Mouse (Mus musculus): Measurements from ENCODE around the gene Wipi2. TPM values are rescaled to one million over a fixed set of nuclear protein-coding genes. Genes with fewer than 3 reads are reported as not detected.
A peak's percentile ranks its signal among the peaks of the same experiment; 100 is the strongest.

The Wipi2 gene
- 72.2 and 74.3 TPM in 2 replicates for polyA plus RNA-seq (2012; rRNA removed)

DNA sequence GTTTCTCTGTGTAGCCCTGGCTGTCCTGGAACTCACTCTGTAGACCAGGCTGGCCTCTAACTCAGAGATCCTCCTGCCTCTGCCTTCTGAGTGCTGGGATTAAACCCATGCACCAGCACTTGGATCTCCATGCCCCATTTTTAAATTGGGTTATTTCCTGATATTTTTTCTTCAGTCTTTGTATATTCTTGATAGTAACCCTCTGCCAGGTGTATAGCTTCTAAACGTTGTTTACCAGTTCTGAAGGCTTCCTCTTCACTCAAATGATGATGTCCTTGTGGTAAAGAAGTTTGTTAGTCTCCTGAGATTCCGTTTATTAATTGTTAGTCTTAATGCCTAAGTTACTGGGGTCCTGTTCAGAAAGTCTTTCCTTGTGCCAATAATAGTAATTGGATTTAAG is at the start of gene Wipi2:
TSS of gene Wipi2 (plus strand) at position 301 of the 400 bp plus-strand sequence.
- Histone ChIP-seq H3K4me3 (ENCODE audit: insufficient read depth, low read length) (no peak within 1 kb of the TSS), H3K27ac (ENCODE audit: insufficient read depth, low read length) (no peak within 1 kb of the TSS), H3K4me1 (ENCODE audit: control insufficient read depth, insufficient read depth, low read length) (peaks cover 4% of the 10 kb centered on the region; the same call in 1 of the 2 replicates)
- TF ChIP-seq POLR2A (IDR thresholded peaks at IDR 0.05; ENCODE audit: extremely low read depth, insufficient read depth, low read length): no peak
- TF ChIP-seq CTCF (IDR thresholded peaks at IDR 0.05; ENCODE audit: extremely low read depth, insufficient read depth, low read length): no peak

DNA sequence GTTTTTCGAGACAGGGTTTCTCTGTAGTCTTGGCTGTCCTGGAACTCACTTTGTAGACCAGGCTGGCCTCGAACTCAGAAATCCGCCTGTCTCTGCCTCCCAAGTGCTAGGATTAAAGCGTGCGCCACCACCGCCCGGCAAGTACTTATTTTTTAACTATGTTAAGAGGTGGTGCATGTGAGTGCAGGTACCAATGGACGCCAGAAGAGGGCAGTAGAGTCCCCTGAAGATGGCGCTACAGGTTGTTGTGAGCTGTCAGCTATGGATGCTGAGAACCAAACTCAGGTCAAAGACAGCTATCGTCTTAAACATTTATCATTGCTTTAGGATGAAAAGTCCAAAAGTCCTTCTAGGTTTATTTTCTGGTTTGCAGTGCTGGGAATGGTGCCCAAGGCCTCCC is 49.3 kb upstream of the Wipi2 start:
- Histone ChIP-seq H3K4me3 (ENCODE audit: insufficient read depth, low read length) (no peak overlapping the region), H3K27ac (ENCODE audit: insufficient read depth, low read length) (no peak overlapping the region), H3K4me1 (ENCODE audit: control insufficient read depth, insufficient read depth, low read length) (no peaks in the 10 kb centered on the region)
- no peak for TF ChIP-seq POLR2A (IDR thresholded peaks at IDR 0.05; ENCODE audit: extremely low read depth, insufficient read depth, low read length)
- TF ChIP-seq CTCF (IDR thresholded peaks at IDR 0.05; ENCODE audit: extremely low read depth, insufficient read depth, low read length): no peak

DNA sequence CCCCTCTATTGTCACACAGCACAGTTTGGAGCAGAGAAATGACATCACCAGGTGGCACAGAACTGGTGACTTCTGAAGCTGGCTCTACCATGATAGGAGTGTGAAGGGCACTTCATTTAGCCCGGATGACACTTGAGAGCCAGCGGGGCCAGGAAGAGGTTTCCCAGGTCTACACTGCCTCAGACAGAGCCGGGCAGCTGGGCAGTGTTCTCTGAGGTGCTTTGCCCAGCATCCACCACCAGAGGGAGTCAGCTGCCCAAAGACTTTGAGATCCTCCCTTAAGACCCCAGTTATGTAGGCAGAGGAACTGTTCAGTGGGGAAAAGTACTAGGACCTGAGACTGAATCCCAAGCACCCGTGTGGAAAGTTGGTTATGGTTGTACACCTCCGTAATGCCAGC is 46.0 kb upstream of the Wipi2 start:
- H3K4me1 ChIP-seq (ENCODE audit: control insufficient read depth, insufficient read depth, low read length): peaks cover 5% of the 10 kb centered on the region
- H3K27ac ChIP-seq (ENCODE audit: insufficient read depth, low read length): no peak overlapping the region
- TF ChIP-seq POLR2A (IDR thresholded peaks at IDR 0.05; ENCODE audit: extremely low read depth, insufficient read depth, low read length): no peak
- peak; percentile 81 for TF ChIP-seq CTCF (IDR thresholded peaks at IDR 0.05; ENCODE audit: extremely low read depth, insufficient read depth, low read length)
- no peak overlapping the region for H3K4me3 ChIP-seq (ENCODE audit: insufficient read depth, low read length)

DNA sequence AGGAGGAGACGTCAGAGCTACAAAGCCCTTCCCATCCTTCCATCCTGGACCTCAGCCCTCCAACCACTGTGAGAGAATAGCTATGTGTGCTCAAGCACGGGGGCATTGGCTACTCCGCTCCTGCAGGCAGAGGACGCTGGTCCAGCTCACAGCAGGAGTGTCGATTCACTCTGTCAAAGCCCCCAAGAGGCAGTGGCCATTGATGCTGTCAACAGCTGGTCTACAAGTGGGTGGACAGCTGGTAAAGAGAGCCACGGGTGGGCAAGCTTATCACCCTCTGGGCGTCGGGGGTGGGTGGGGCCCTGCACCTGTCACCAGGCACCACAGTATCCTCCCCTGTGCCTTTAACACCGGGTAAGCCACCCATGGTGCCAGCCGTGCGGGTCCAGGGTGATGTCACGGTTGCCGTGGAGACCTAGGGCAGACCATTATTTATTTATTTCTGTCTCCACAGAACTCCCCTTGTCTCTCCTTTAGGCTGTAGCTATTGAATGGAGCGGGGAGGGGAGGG is 43.8 kb upstream of the Wipi2 start:
- no peak for TF ChIP-seq CTCF (IDR thresholded peaks at IDR 0.05; ENCODE audit: extremely low read depth, insufficient read depth, low read length)
- no peak for TF ChIP-seq POLR2A (IDR thresholded peaks at IDR 0.05; ENCODE audit: extremely low read depth, insufficient read depth, low read length)
- H3K4me1 ChIP-seq (ENCODE audit: control insufficient read depth, insufficient read depth, low read length): peaks cover 5% of the 10 kb centered on the region
- no peak overlapping the region for H3K4me3 ChIP-seq (ENCODE audit: insufficient read depth, low read length)
- peak overlapping the region; percentile 56; the same call in 1 of the 2 replicates for H3K27ac ChIP-seq (ENCODE audit: insufficient read depth, low read length)

DNA sequence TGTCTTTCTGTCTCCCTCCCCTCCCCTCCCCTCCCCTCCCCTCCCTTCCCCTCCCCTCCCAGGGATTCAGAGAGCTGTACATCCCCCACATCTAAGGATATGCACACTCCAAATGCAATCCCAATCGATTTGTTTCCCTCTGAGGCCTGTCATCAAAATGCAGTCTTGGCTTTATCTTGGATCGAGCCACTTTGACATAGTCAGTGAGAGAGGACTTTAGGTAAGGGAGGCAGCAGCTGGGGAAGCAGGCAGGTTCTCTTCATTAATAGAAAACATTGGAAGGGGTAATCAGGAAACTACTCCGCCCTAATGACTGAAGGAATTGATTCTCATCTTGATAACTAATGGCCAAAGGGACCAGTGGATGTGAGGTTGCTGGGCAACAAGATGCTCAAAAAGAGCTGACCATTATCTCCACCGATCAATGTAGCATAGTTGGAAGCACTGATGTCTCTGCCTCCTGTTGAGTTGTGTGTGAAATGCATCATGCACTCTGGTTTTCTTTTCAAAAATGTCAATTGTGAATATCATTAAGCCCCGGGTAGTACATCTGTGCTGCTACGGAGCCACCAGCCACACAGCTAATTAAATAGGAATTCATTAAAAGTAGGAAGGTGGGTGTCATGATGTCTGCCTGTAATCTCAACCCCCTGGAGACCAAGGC is 36.4 kb upstream of the Wipi2 start:
- TF ChIP-seq POLR2A (IDR thresholded peaks at IDR 0.05; ENCODE audit: extremely low read depth, insufficient read depth, low read length): no peak
- TF ChIP-seq CTCF (IDR thresholded peaks at IDR 0.05; ENCODE audit: extremely low read depth, insufficient read depth, low read length): no peak

DNA sequence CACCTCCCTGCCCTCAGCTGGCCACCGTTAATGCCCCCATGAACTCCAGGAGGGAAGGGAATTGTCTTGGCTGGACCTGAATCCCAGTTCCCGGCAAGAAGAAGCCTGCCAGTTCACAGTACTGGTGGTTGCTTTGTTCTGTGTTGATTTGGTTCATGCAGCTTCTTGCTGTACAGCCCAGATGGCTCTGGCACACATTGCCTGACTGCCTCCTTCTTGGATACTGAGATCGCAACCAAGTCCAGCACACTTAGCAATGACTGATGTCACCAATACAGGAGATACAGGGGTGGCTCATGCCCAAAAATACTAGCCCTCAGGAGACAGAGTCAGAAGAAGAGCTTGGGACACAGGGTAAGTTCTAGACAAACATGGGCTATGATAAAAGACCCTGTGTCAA is 31.8 kb upstream of the Wipi2 start:
- Histone ChIP-seq H3K4me1 (ENCODE audit: control insufficient read depth, insufficient read depth, low read length) (peaks cover 17% of the 10 kb centered on the region), H3K27ac (ENCODE audit: insufficient read depth, low read length) (peak overlapping the region; percentile 80), H3K4me3 (ENCODE audit: insufficient read depth, low read length) (no peak overlapping the region)
- no peak for TF ChIP-seq CTCF (IDR thresholded peaks at IDR 0.05; ENCODE audit: extremely low read depth, insufficient read depth, low read length)
- TF ChIP-seq POLR2A (IDR thresholded peaks at IDR 0.05; ENCODE audit: extremely low read depth, insufficient read depth, low read length): no peak

More for the DNA sequence above, 36.4 kb upstream of the Wipi2 start:
- Histone ChIP-seq H3K4me1 (ENCODE audit: control insufficient read depth, insufficient read depth, low read length) (peaks cover 16% of the 10 kb centered on the region), H3K27ac (ENCODE audit: insufficient read depth, low read length) (no peak overlapping the region), H3K4me3 (ENCODE audit: insufficient read depth, low read length) (no peak overlapping the region)

DNA sequence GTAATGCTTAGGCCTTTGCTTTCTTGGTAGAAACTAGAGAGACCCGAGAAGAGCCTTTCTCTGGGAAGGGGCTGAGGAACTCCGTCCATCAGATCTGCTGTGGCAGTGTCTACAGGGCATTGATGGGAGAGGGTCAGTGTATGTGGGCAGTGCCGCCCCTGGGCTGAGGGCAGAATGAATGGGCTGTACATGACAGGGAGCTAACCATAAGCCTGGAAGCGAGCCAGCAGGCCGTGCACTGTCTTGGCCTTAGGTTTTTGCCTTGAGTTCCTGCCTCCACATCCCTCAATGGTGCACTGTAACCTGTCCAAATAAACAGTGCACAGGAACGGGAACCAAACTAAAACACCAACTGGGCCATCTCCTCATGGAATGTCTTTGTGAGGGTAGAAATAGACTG is 30.8 kb upstream of the Wipi2 start:
- TF ChIP-seq CTCF (IDR thresholded peaks at IDR 0.05; ENCODE audit: extremely low read depth, insufficient read depth, low read length) (no peak), POLR2A (IDR thresholded peaks at IDR 0.05; ENCODE audit: extremely low read depth, insufficient read depth, low read length) (no peak)
- H3K4me1 ChIP-seq (ENCODE audit: control insufficient read depth, insufficient read depth, low read length): peaks cover 18% of the 10 kb centered on the region
- peak overlapping the region; percentile 9; the same call in 1 of the 2 replicates for H3K27ac ChIP-seq (ENCODE audit: insufficient read depth, low read length)
- H3K4me3 ChIP-seq (ENCODE audit: insufficient read depth, low read length): no peak overlapping the region

DNA sequence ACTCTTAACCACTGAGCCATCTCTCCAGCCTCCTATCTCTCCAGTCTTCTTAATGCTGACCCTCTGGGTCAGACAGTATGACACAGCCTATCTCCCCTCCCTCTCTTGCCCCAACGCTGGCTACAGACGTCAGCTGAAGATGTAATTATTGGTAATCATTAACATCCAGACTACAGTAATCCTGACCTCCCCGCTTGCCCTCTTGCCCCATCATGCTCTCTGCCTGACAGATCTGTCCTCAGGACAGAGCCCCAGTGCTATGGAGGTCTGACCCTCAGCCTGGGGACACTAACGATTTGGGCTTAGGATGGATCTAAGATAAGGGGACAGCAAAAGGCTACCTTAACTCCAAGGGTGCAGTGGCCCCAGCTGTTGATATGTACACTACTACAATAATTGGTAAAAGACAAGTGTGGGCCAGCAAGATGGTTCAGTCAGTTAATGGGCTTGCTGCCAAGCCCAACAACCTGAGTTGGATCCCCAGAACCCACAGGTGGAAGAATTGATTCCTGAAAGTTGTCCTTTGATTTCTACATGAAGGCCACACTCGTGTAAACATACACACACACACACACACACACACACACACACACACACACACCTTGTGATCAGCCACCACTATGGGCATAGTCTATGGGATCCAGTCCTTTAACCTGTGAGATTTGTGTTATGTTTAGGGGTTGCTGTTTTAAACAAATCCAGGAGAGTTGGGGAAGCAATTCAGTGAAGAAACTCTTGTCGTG is 29.7 kb upstream of the Wipi2 start:
- Histone ChIP-seq H3K4me3 (ENCODE audit: insufficient read depth, low read length) (no peak overlapping the region), H3K27ac (ENCODE audit: insufficient read depth, low read length) (no peak overlapping the region), H3K4me1 (ENCODE audit: control insufficient read depth, insufficient read depth, low read length) (peaks cover 19% of the 10 kb centered on the region)
- TF ChIP-seq POLR2A (IDR thresholded peaks at IDR 0.05; ENCODE audit: extremely low read depth, insufficient read depth, low read length) (no peak), CTCF (IDR thresholded peaks at IDR 0.05; ENCODE audit: extremely low read depth, insufficient read depth, low read length) (no peak)

DNA sequence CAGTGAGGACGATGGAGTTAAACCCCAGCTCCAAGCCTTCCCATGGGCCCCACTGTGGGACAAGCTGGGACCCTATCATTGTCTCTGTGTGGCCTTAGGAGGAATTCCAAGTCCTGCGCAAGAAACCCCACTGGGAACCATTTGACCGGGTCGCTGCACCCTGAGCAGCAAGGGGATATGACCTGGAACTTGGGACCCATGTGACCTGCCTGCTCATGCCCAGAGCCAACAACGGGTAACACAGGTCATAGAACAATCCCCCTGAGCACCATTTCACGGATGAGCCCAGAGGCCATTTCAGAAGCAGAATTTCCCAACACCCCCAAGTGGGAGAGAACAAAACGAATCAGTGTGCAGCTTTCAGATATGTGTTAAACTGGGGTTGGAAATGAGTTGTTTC is 23.1 kb upstream of the Wipi2 start:
- Histone ChIP-seq H3K27ac (ENCODE audit: insufficient read depth, low read length) (no peak overlapping the region), H3K4me3 (ENCODE audit: insufficient read depth, low read length) (no peak overlapping the region), H3K4me1 (ENCODE audit: control insufficient read depth, insufficient read depth, low read length) (peaks cover 2% of the 10 kb centered on the region; the same call in 1 of the 2 replicates)
- no peak for TF ChIP-seq POLR2A (IDR thresholded peaks at IDR 0.05; ENCODE audit: extremely low read depth, insufficient read depth, low read length)
- TF ChIP-seq CTCF (IDR thresholded peaks at IDR 0.05; ENCODE audit: extremely low read depth, insufficient read depth, low read length): no peak

Data from cortical plate, adult 2 months (tissue).